Mouse (Mus musculus): ENCODE results near the gene Spata17. TPM values are rescaled to one million over a fixed set of nuclear protein-coding genes. Genes with fewer than 3 reads are reported as not detected.

The Spata17 gene
- polyA plus RNA-seq, 1 experiment: not detected

GRCm38 (mm10) chr1:187100624-187101023 lies 114.6 kb downstream of the Spata17 start:
- Histone ChIP-seq H3K4me1 (no peaks in the 10 kb centered on the region), H3K27me3 (replicated peaks) (no peaks in the 10 kb centered on the region), H3K4me3 (replicated peaks) (no peak overlapping the region), H3K36me3 (replicated peaks; ENCODE audit: low read length) (no peaks in the 10 kb centered on the region), H3K9me3 (peaks cover 27% of the 10 kb centered on the region)
- no peak for TF ChIP-seq FLI1 (IDR thresholded peaks at IDR 0.05; ENCODE audit: low read length)
- TF ChIP-seq GATA1 (IDR thresholded peaks at IDR 0.05; ENCODE audit: borderline replicate concordance, low read length): no peak

- TF ChIP-seq FLI1 (IDR thresholded peaks at IDR 0.05; ENCODE audit: low read length): no peak
- no peak for TF ChIP-seq GATA1 (IDR thresholded peaks at IDR 0.05; ENCODE audit: borderline replicate concordance, low read length)
- Histone ChIP-seq H3K9me3 (peaks cover 28% of the 10 kb centered on the region), H3K4me1 (no peaks in the 10 kb centered on the region), H3K4me3 (replicated peaks) (peak overlapping the region; percentile 38), H3K27me3 (replicated peaks) (no peaks in the 10 kb centered on the region), H3K36me3 (replicated peaks; ENCODE audit: low read length) (no peaks in the 10 kb centered on the region)
Observed at GRCm38 (mm10) chr1:187098285-187098684, 117.0 kb downstream of the Spata17 start.

- TF ChIP-seq GATA1 (IDR thresholded peaks at IDR 0.05; ENCODE audit: borderline replicate concordance, low read length) (no peak), FLI1 (IDR thresholded peaks at IDR 0.05; ENCODE audit: low read length) (no peak)
- no peaks in the 10 kb centered on the region for H3K36me3 ChIP-seq (replicated peaks; ENCODE audit: low read length)
- no peaks in the 10 kb centered on the region for H3K4me1 ChIP-seq
- H3K9me3 ChIP-seq: peaks cover 29% of the 10 kb centered on the region
- H3K27me3 ChIP-seq (replicated peaks): no peaks in the 10 kb centered on the region
- no peak overlapping the region for H3K4me3 ChIP-seq (replicated peaks)
Observed at GRCm38 (mm10) chr1:187092546-187092945, 122.7 kb downstream of the Spata17 start.

GRCm38 (mm10) chr1:187088660-187089395 lies 126.4 kb downstream of the Spata17 start:
- Histone ChIP-seq H3K9me3 (peaks cover 20% of the 10 kb centered on the region), H3K4me3 (replicated peaks) (no peak overlapping the region), H3K36me3 (replicated peaks; ENCODE audit: low read length) (no peaks in the 10 kb centered on the region), H3K4me1 (no peaks in the 10 kb centered on the region), H3K27me3 (replicated peaks) (no peaks in the 10 kb centered on the region)
- no peak for TF ChIP-seq FLI1 (IDR thresholded peaks at IDR 0.05; ENCODE audit: low read length)
- TF ChIP-seq GATA1 (IDR thresholded peaks at IDR 0.05; ENCODE audit: borderline replicate concordance, low read length): no peak

DNA sequence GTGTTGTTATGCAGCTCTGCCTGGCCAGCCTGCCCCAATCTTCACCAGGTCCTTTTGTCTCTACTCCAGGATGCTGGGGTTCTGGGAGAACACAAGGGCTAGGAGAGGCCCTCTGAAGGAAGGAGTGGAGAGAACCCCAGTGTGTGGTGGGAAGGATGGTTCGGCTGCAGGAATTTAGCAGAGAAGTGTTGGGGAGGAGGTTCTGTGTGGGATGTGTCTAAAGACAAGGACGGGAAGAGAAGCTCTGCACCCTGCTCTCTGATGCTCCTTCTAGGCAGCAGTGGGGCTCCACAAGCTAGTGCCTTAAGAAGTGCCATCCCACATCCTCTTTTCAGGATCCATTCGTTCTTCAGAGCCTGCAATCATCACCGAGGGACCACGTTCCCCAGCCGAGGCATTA lies 129.2 kb downstream of the Spata17 start:
- H3K4me3 ChIP-seq (replicated peaks): no peak overlapping the region
- H3K36me3 ChIP-seq (replicated peaks; ENCODE audit: low read length): no peaks in the 10 kb centered on the region
- peaks cover 18% of the 10 kb centered on the region for H3K9me3 ChIP-seq
- no peaks in the 10 kb centered on the region for H3K27me3 ChIP-seq (replicated peaks)
- TF ChIP-seq GATA1 (IDR thresholded peaks at IDR 0.05; ENCODE audit: borderline replicate concordance, low read length) (no peak), FLI1 (IDR thresholded peaks at IDR 0.05; ENCODE audit: low read length) (no peak)
- H3K4me1 ChIP-seq: no peaks in the 10 kb centered on the region

DNA sequence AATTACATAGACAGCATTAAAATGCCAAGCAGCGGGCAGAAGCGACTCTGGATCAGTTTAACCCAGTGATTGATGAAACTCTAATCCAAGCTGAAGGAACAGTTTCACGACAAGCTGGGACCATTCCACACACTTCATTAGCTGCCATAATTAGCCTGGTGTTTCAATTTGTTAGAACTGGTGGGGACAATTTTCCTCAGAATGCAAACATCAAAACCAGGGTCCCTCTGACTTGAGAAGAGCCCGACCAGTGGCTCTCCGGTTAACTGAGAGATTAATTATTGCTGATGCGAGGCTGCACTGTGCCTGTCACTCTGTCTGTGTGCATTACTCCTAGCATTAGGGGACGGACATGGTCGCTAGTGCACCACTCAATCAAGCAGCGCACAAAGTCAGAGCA lies 137.9 kb downstream of the Spata17 start:
- H3K4me1 ChIP-seq: no peaks in the 10 kb centered on the region
- H3K9me3 ChIP-seq: peaks cover 14% of the 10 kb centered on the region
- H3K27me3 ChIP-seq (replicated peaks): no peaks in the 10 kb centered on the region
- no peak for TF ChIP-seq FLI1 (IDR thresholded peaks at IDR 0.05; ENCODE audit: low read length)
- TF ChIP-seq GATA1 (IDR thresholded peaks at IDR 0.05; ENCODE audit: borderline replicate concordance, low read length): no peak
- H3K36me3 ChIP-seq (replicated peaks; ENCODE audit: low read length): no peaks in the 10 kb centered on the region
- H3K4me3 ChIP-seq (replicated peaks): no peak overlapping the region

- Histone ChIP-seq H3K4me1 (no peaks in the 10 kb centered on the region), H3K27me3 (replicated peaks) (no peaks in the 10 kb centered on the region), H3K4me3 (replicated peaks) (no peak overlapping the region), H3K9me3 (peaks cover 14% of the 10 kb centered on the region), H3K36me3 (replicated peaks; ENCODE audit: low read length) (no peaks in the 10 kb centered on the region)
- TF ChIP-seq FLI1 (IDR thresholded peaks at IDR 0.05; ENCODE audit: low read length) (no peak), GATA1 (IDR thresholded peaks at IDR 0.05; ENCODE audit: borderline replicate concordance, low read length) (no peak)
Observed at GRCm38 (mm10) chr1:187077043-187077334, 138.3 kb downstream of the Spata17 start.

DNA sequence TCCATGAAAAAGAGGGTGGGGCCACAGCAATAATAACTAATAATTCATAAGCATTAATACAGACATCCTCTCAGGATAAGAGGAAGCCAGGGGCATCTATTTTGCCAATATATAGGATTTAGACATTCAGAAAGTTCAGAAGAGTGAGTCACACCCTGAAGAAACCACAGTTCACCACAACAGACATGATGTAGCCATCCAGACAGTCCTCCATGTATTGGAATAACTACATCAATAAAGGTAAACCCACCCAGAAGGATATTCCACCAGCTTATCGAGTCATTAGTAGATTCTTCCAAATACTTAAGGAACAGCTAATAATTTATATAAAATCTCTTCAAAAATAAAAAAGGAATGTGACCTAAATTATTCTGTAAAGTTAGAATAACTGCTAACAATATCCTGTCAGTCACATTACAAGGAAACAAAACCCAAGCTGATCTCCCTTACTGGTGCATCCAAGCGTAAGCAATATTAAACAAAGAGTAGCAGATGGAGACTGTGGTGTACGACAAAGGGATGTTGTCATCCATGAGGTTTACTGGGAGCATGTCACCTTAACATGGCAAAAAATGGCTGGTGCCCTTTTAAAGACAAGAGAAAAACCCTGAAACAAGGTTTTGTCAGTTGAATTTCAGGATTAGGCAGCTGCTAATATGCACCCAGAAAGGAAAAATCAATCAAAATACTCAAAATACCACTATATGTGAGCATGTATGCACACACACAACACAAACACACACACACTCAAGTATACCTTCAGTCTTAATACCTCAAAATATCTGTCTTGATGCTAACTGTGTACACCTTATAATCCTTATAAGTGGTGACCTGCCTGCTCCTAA lies 138.8 kb downstream of the Spata17 start:
- peaks cover 17% of the 10 kb centered on the region for H3K9me3 ChIP-seq
- H3K4me3 ChIP-seq (replicated peaks): no peak overlapping the region
- H3K4me1 ChIP-seq: no peaks in the 10 kb centered on the region
- H3K36me3 ChIP-seq (replicated peaks; ENCODE audit: low read length): no peaks in the 10 kb centered on the region
- TF ChIP-seq GATA1 (IDR thresholded peaks at IDR 0.05; ENCODE audit: borderline replicate concordance, low read length) (no peak), FLI1 (IDR thresholded peaks at IDR 0.05; ENCODE audit: low read length) (no peak)
- H3K27me3 ChIP-seq (replicated peaks): no peaks in the 10 kb centered on the region

DNA sequence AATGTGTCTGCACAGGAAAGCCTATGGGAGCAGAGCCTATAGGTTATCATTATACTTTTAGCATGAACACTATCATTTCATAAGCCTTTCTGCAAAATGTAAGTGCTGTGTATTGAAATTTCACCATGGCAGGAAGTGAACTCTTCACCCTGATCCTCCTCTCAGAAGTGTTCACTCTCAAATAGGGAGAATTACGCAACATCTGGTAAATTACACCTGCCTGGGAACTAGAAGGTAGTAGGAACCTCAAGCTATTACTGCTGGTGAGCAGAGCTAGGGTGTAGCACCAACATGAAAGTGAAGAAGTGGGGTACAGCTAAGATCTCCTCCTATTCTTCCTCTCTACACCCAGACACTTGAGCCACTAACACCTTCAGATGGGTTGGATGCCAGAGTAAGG lies 155.4 kb downstream of the Spata17 start:
- Histone ChIP-seq H3K4me1 (no peaks in the 10 kb centered on the region), H3K27me3 (replicated peaks) (no peaks in the 10 kb centered on the region), H3K9me3 (peaks cover 17% of the 10 kb centered on the region), H3K4me3 (replicated peaks) (no peak overlapping the region), H3K36me3 (replicated peaks; ENCODE audit: low read length) (no peaks in the 10 kb centered on the region)
- TF ChIP-seq FLI1 (IDR thresholded peaks at IDR 0.05; ENCODE audit: low read length) (no peak), GATA1 (IDR thresholded peaks at IDR 0.05; ENCODE audit: borderline replicate concordance, low read length) (no peak)

GRCm38 (mm10) chr1:187054333-187054732 lies 160.9 kb downstream of the Spata17 start:
- Histone ChIP-seq H3K4me3 (replicated peaks) (no peak overlapping the region), H3K9me3 (peaks cover 32% of the 10 kb centered on the region), H3K4me1 (no peaks in the 10 kb centered on the region), H3K36me3 (replicated peaks; ENCODE audit: low read length) (no peaks in the 10 kb centered on the region), H3K27me3 (replicated peaks) (no peaks in the 10 kb centered on the region)
- TF ChIP-seq GATA1 (IDR thresholded peaks at IDR 0.05; ENCODE audit: borderline replicate concordance, low read length) (no peak), FLI1 (IDR thresholded peaks at IDR 0.05; ENCODE audit: low read length) (no peak)

Measured in megakaryocyte, embryonic 14.5 days (primary cell).